Mouse (Mus musculus) embryonic fibroblast, embryonic 13.5 days (primary cell): ENCODE data around the gene Evi5l.

Experiments
- CTCF ChIP-seq: IDR thresholded peaks from 2 replicates; pipeline ENCODE4 v1.5.1; 2011; ENCODE audit warnings: mild to moderate bottlenecking, control low read depth, low read length, moderate library complexity, borderline replicate concordance; ENCODE audit not compliant: insufficient read depth
- POLR2A ChIP-seq: IDR thresholded peaks from 2 replicates; pipeline ENCODE4 v1.6.1; 2011; ENCODE audit warnings: low read depth, mild to moderate bottlenecking, control low read depth, low read length, moderate library complexity

DNA sequence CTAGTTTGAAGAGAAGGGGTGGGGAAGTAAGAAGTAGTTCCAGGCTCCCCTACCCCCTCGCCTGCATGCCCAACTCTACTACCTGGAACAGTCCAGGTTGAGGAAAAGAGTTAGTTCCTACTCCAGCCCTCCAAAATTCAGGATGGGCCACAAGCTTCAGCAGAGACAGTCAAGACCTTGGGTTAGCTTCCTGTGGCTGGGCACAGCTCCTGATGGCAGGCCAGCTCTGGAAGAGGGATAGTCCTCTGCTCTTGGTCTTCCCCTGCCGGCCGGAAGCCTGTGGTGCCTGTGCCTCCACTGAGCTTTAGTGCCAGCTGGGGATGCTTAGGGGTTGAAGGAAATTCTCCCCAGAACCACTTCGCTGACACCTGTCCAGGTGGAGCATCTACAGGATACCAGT, 60.0 kb downstream of the Evi5l start:
- TF ChIP-seq POLR2A = no peak
- TF ChIP-seq CTCF = no peak
